Mouse (Mus musculus) layer of hippocampus, adult 11-12 months (tissue): ENCODE results near the gene Cnn2.
"Not testable (repeated sequence)": the region's sequence is repeated elsewhere in the genome, so short reads cannot be mapped to it uniquely, and the experiment has no call there.

ENCODE experiments used
- DNase-seq: peaks from one replicate; pipeline ENCODE4 v3.0.0; 2022; ENCODE audit warnings: low spot score

Cnn2 gene

GRCm38 (mm10) chr10:79988506-79989271 lies at the start of gene Cnn2:
TSS of gene Cnn2 (plus strand) at chr10:79988584.
- no peak for DNase-seq

- DNase-seq, result peak; percentile 47
Observed at GRCm38 (mm10) chr10:79940749-79941148, 47.6 kb upstream of the Cnn2 start.

GRCm38 (mm10) chr10:79942988-79943387 lies 45.4 kb upstream of the Cnn2 start:
- DNase-seq, result no peak

GRCm38 (mm10) chr10:79943471-79943901 lies 44.9 kb upstream of the Cnn2 start:
- no peak for DNase-seq

- DNase-seq, result no peak
Observed at GRCm38 (mm10) chr10:79945507-79946234, 42.7 kb upstream of the Cnn2 start.

GRCm38 (mm10) chr10:79946752-79947322 lies 41.5 kb upstream of the Cnn2 start:
- no peak for DNase-seq

- DNase-seq, result no peak
Observed at GRCm38 (mm10) chr10:79947502-79947901, 40.9 kb upstream of the Cnn2 start.

- DNase-seq, result no peak
Observed at GRCm38 (mm10) chr10:79949873-79950272, 38.5 kb upstream of the Cnn2 start.

GRCm38 (mm10) chr10:79950661-79951060 lies 37.7 kb upstream of the Cnn2 start:
- no peak for DNase-seq

- DNase-seq, result peak; percentile 52
Observed at GRCm38 (mm10) chr10:79953946-79954345, 34.4 kb upstream of the Cnn2 start.

- DNase-seq, result no peak
Observed at GRCm38 (mm10) chr10:79955691-79956090, 32.7 kb upstream of the Cnn2 start.

- DNase-seq, result no peak
Observed at GRCm38 (mm10) chr10:79956643-79957154, 31.7 kb upstream of the Cnn2 start.

GRCm38 (mm10) chr10:79958140-79958816 lies 30.1 kb upstream of the Cnn2 start:
- DNase-seq, result peak; percentile 79

GRCm38 (mm10) chr10:79959412-79959811 lies 29.0 kb upstream of the Cnn2 start:
- DNase-seq, result not testable (repeated sequence)

- DNase-seq, result peak; percentile 100
Observed at GRCm38 (mm10) chr10:79959847-79960601, 28.4 kb upstream of the Cnn2 start, which contains the start of gene Wdr18. TSS of gene Wdr18 (plus strand) at chr10:79960152.

GRCm38 (mm10) chr10:79960671-79961294 lies 27.6 kb upstream of the Cnn2 start:
- DNase-seq, result no peak

- no peak for DNase-seq
Observed at GRCm38 (mm10) chr10:79964727-79965126, 23.7 kb upstream of the Cnn2 start.

GRCm38 (mm10) chr10:79965325-79965724 lies 23.1 kb upstream of the Cnn2 start:
- DNase-seq, result no peak

- DNase-seq, result no peak
Observed at GRCm38 (mm10) chr10:79966886-79967400, 21.4 kb upstream of the Cnn2 start.

- no peak for DNase-seq
Observed at GRCm38 (mm10) chr10:79968181-79968580, 20.2 kb upstream of the Cnn2 start.
